Mouse (Mus musculus) cerebellum, adult 11 months (tissue): ENCODE data around the gene Ttc34.

ENCODE experiments used
- DNase-seq: peaks from one replicate; pipeline ENCODE4 v3.0.0; 2022

Ttc34 gene

DNA sequence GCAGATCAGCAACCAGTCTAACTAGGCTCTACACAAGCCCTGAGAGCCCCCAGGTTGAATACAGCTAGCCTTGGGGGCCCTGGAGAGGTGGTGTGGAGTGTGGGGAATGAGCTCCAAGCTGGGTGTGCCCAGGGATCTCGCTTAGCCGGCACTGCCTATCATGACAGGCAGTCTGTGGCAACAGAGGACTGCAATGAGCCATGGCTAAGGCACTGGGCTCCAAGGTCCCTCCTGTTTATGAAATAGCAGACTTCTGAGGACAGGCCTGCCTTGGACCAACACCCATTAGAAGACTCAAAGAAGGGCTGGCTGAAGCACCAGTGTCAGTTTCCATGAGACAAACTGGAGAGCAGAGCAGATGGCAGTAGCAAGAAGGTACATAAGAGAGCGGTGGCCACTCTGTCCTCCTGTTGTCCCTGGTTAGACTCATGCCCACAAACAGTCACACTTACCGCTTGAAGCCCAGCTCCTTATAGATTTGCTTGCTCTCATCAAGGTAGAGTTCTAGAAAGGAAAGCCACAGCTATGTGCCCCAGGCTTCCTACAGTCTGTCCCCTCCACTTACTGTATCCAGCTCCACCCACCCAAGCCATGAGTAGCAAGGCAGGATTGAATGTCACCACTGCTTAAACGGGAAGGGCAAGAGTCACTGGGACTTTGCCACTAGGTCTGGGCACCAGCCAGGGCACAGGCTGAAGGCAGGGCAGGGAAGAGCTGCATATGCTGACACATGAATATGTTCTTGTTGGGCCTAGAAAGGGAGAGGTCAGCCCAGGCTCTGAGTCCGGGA, 60.6 kb downstream of the Ttc34 start:
- DNase-seq, result peak; percentile 30

DNA sequence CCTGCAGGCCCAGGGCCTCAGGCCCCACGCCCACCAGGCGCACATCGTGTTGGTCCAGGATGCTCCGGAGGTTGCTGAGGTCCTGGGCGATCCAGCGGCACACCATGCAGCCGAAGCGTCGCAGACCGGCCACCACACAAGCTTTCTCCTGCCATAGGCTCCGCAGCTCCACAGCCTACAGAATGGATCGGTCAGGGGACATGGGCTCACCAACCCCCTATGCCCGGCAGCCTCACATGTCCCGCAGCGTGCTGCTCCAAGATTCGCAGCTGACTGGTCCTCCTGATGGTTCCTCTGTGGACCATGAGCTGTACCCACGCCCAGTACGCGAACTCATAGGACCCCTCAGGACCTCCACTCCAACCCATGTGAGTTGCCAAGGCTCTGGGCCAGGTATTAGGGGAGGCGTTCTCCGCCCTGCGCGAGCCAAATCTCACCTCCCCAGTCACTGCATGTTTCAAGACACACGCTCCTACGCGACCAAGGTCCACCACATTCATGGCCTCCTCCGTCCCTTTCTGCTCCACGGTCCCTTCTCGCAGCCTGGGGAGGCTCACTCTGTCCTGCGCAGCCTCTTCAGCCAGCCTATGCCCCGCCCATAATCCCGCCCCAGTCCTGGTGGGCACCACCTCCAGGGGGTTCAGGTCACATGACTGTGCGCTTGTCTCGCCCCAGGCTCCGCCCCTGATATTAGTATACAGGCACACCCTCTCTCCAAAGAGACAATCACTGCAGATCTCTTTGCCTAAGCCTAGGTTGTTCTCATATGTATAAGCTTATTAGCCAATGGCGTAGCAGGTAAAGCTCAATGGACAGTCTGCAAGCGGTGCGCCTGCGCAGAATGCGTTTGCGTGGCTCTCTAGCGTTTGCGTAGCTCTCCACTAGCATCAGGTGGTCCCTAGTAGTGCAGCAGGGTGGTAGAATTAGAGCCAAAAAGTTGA, 61.5 kb downstream of the Ttc34 start, which contains the start of gene Fam213b:
Fam213b (minus strand) TSS at position 630 of the 941 bp plus-strand sequence.
- peak; percentile 83 for DNase-seq

DNA sequence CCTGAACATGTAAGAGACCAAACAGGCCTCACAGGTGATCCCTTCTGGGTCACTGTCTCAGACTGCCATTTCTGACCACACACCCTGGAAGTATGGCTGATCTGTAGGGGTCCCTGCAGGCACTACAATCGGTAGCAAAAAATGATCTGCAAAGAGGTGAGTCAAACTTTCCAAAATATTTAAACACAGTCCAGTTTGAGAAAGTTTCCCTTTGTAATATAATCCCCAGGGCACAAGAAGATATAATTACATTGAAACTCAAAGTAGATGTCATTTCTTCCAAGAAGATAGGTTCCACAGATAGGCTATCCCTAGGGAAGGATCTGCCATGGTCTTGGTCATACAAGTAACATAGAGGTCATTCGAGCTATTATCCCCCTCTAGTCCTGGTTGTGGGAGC, 65.1 kb downstream of the Ttc34 start:
- DNase-seq, result no peak

DNA sequence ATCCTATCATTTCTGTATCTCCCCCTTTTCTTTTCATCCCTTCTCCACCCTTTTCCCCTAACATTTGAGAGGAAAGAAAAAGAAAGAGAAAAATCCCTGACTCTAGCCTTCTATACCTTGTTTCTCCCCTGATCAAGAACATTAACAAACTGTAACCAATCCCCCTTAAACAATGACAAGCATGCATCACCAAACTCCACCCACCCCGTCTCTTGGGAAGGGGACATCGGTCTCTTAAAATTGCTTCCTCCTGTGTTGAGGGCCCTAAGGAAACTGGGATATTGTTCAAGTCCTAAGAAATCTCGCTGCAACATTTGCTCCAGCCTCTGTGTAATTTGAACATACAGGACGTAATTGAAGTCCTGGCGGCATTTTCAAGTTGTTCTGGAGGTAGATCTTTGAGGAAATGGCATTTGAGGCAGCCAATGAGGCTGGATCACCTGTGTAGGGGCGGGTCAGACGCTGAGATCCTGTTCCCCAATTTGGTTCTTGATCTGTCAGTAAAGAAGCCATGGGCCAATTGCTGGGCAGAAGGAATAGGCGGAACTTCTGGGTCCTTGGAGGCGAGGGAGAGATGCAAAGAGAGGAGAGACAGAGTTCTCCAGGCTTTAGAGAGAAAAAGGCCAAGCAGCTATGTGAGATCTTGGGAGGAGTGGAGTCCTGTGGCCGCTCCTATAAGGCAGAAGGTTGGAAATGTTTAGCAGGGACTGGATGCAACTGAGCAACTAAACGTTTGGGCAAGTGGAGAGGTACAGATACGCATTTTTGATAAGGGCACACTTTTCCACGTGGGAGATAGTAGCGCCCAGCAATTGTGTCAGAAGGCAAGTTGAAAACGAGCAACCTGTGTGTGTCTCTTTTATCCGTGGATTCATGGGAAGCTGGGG, 67.2 kb downstream of the Ttc34 start:
- DNase-seq, result peak; percentile 81

DNA sequence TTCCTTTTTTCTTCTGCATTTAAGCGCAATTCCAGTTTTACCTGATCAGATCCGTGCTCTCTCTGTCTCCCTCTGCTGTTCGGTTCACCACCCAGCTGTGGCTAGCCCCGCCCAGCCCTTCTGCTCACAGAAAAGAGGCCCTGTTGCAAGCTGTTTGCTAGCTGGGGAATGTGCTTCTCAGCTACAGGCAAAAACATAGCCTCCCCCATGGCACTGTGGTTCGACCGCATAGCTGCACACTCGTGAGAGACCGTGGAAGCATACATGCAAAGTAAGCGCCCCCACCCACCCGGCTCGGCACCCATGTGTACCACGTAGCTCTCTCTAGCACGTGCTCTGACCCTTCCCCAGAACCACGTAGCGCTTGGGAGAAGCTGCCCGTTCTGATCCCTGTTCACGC, 70.6 kb downstream of the Ttc34 start:
- DNase-seq, result peak; percentile 71

DNA sequence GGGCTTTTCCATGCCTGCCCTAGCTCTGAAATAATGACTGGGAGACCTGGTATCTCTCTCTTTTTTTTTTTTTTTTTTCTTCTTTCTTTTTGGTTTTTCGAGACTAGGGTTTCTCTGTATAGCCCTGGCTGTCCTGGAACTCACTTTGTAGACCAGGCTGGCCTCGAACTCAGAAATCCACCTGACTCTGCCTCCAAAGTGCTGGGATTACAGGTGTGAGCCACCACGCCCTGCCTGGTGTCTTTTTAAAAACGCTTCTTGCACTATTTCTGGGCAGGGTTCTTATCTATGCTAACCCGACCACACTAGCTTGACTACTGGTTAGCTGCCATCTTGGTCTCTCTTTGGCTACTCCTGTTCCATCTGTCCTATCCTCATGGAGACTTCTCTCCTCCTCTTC, 71.2 kb downstream of the Ttc34 start:
- DNase-seq, result no peak

DNA sequence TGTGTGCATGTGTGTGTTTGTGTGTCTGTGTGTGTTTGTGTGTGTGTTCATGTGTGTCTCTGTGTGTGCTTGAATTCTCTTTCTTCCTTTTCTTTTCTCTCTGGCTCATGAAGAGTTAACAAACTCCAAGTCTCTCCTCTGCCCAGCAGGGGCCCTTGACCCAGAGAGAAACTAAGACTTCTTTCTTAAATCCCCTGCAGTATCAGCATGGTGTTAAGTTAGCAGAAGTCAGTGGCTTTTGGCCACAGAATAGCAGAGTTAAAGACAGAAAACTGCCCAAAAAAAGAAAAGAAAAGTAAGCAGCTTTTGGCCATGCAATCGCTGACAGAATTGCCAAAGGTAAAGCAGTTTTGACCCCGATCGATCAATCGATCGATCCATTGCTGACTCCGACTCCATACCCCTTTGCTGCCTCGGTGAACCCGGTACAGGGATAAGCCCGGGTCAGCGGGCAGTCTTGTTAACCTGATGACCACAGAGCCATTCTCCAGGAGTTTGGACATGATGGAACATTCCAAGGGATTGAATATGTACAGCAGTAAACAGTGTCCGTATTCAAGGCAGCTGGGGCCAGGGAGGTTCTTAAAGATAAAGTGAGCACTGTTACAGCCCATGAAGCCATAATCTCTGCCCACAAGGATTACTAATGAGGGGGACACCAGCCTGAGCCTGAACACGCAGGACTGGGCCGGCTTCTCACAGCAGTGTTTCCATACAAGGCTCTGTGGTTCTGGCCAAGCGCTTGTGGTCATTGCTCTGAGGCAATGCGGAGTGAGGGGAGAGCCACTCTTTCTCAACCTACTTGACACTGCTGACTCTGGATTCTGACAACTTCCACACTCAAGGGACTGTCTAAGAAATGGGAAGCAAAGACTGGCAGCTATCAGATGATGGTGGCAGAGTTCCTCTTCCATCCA, 73.6 kb downstream of the Ttc34 start:
- DNase-seq, result no peak

DNA sequence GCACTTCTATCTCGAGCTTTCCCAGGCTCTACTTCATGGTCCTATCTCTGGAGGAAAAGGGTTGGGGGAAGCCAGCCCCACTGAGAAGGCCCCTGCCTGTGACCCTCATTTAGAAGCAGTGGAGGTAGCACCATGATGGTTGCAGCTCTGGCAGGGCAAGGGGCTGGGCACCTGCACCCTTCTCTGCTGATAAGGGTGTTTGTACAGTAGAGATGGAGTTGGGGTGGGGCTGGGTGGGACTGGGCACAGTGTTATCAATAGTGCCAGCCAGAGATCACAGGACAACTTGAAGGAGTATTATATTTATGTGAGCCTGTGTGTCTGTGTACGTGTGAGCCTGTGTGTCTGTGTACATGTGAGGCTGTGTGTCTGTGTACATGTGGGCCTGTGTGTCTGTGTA, 74.4 kb downstream of the Ttc34 start:
- no peak for DNase-seq

DNA sequence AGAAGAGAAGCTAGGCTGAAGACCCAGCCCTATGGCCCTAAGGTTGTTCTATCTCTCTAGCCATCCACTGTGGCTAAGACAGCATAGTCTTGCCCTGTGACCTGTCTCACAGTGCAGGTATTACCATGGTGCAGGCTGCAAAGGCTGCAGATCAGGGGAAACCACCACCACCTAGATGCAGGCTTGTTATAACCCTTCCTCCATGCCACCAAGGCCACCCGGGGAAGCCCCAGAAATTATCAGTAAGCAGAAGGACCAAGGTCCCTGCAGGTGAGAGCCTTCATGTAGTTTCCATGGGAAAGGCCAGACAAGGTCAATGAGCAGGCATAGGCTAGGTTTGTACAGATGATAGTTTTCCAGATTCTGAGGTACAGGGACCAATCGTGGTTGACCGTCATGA, 76.6 kb downstream of the Ttc34 start:
- DNase-seq, result no peak

DNA sequence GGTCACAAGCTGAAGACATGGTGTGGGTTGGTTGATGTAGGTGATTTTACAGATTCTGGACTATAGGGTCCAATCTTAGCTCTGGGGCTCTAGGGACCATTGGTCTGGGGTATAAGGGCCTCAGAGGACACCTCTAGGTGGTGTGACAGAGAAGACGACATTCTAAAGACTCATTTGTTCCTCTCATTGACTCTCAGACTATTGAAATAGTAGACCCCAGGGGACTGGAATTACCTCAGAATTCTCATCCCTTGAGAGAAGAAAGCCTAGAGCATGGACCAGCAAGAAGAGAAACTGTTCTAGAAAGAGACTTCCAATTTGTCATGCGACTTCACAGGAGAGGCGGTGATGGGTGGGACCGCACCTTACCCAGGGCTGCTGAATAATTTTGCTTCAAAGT, 77.0 kb downstream of the Ttc34 start:
- no peak for DNase-seq

DNA sequence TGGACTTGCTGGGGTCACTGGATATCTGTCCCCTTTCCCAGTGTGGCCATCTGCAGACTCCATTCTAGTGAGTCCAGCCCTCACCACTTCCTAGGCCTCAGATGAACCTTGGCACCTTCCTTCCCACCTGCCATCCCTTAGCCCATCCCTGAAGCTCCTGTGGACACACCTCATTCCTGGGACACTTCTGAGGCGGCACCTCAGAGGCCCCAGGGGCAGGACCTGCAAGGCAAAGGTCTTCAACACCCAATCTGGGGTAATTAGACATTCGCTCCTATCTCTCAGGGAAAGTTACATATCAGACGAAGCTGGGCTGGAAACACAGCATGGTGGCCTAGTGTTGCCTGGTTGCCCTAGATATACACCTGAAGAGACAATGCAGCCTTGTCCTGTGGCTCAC, 77.4 kb downstream of the Ttc34 start:
- no peak for DNase-seq

DNA sequence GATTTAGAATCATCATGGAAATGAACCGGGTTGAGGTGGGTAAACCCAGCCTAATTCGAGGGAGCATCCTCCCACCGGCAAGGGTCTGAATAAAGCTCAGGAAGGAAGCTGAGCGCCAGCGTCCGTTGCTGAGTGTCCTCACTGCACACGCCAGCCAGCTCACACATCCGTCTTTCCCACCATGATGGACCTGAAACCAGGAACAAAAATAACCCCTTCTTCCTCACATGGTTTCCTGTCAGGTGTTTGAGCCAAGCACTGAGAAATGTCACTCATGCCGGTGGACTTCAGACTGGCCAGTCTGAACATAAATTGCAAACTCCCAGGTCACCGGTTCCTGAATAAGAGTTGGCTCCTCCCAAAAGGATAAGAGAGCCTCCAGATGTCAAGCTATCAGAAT, 78.0 kb downstream of the Ttc34 start:
- no peak for DNase-seq

DNA sequence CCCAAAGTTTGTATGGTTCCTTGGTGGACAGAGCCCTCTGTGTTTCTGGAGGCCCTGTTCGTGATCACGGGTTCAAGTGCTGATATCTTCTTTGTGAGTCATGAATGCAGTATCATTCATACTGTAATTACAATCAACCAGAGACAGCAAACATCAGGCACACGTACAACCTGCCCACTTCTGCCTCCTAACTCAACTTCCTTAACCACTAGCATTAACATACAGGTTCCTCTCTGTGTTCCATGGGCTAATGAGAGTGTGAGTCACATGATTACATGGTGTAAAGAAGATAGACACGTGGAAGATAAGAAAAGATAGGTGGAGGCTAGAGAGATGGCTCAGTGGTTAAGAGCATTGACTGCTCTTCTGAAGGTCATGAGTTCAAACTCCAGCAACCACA, 79.4 kb downstream of the Ttc34 start:
- no peak for DNase-seq
